Mouse (Mus musculus): ENCODE measurements around the gene Ercc2. TPM values are rescaled to one million over a fixed set of nuclear protein-coding genes. Genes with fewer than 3 reads are reported as not detected.

The Ercc2 gene
- total and polyA plus RNA-seq, 3 experiments = 34.4 to 44.5 TPM; not detected in 1

- Histone ChIP-seq H3K9me3 (replicated peaks; ENCODE audit: insufficient read depth, low read length) (no peaks in the 10 kb centered on the region), H3K4me3 (ENCODE audit: control insufficient read depth in 1 of 2, insufficient read depth in 1 of 2, low read depth in 2 of 2, low read length in 2 of 2) (peak within 1 kb of the TSS; percentile 43 to 50), H3K27me3 (ENCODE audit: control insufficient read depth in 1 of 2, insufficient read depth in 2 of 2, low read length in 2 of 2) (peaks cover 0 to 1% of the 10 kb centered on the region in 2 experiments; a peak in 1 of 4 replicates), H3K27ac (ENCODE audit: control insufficient read depth, low read depth, low read length) (no peak within 1 kb of the TSS), H3K36me3 (ENCODE audit: control insufficient read depth in 1 of 2, insufficient read depth in 2 of 2, low read length in 2 of 2) (no peaks in the 10 kb centered on the region; a peak in 1 of 4 replicates), H3K79me2 (ENCODE audit: control insufficient read depth, insufficient read depth, low read length, poor library complexity) (no peaks in the 10 kb centered on the region; the same call in 1 of the 2 replicates), H3K4me1 (ENCODE audit: control insufficient read depth in 1 of 2, insufficient read depth in 2 of 2, low read length in 2 of 2) (peaks cover 0 to 13% of the 10 kb centered on the region in 2 experiments; a peak in 3 of 4 replicates), H3K9ac (ENCODE audit: control insufficient read depth, low read depth, low read length, poor library complexity, severe bottlenecking) (peak within 1 kb of the TSS; percentile 60)
- DNase-seq (ENCODE audit: low read depth, low spot score) = no peak
- TF ChIP-seq MXI1 (IDR thresholded peaks at IDR 0.05; ENCODE audit: low read depth, low read length) = 0 out of 2 replicates have a peak, but pooled peaks have one; percentile 1
- TF ChIP-seq ZMIZ1 (IDR thresholded peaks at IDR 0.05; ENCODE audit: low read depth, low read length) = no peak
Measured at GRCm38 (mm10) chr7:19404476-19404875, 22.7 kb downstream of the Ercc2 start, which contains the start of gene Ckm. Gene Ckm (plus strand): TSS chr7:19404776.

- peak; percentile 89 for DNase-seq (ENCODE audit: low read depth, low spot score)
- no peaks in the 10 kb centered on the region; a peak in 1 of 4 replicates for H3K36me3 ChIP-seq (ENCODE audit: control insufficient read depth in 1 of 2, insufficient read depth in 2 of 2, low read length in 2 of 2)
- H3K79me2 ChIP-seq (ENCODE audit: control insufficient read depth, insufficient read depth, low read length, poor library complexity) = no peaks in the 10 kb centered on the region; the same call in 1 of the 2 replicates
- peaks cover 0 to 13% of the 10 kb centered on the region in 2 experiments; a peak in 3 of 4 replicates for H3K4me1 ChIP-seq (ENCODE audit: control insufficient read depth in 1 of 2, insufficient read depth in 2 of 2, low read length in 2 of 2)
- H3K9ac ChIP-seq (ENCODE audit: control insufficient read depth, low read depth, low read length, poor library complexity, severe bottlenecking) = peak overlapping the region; percentile 60
- peak overlapping the region in 1 of 2 experiments; percentile 37; a peak in 2 of 4 replicates for H3K4me3 ChIP-seq (ENCODE audit: control insufficient read depth in 1 of 2, insufficient read depth in 1 of 2, low read depth in 2 of 2, low read length in 2 of 2)
- no peak overlapping the region for H3K27ac ChIP-seq (ENCODE audit: control insufficient read depth, low read depth, low read length)
- no peaks in the 10 kb centered on the region for H3K9me3 ChIP-seq (replicated peaks; ENCODE audit: insufficient read depth, low read length)
- peaks cover 0 to 2% of the 10 kb centered on the region in 2 experiments; a peak in 1 of 4 replicates for H3K27me3 ChIP-seq (ENCODE audit: control insufficient read depth in 1 of 2, insufficient read depth in 2 of 2, low read length in 2 of 2)
- TF ChIP-seq BHLHE40 (IDR thresholded peaks at IDR 0.05; ENCODE audit: borderline replicate concordance, low read depth, low read length) (peak; percentile 36; the same call in 1 of the 2 replicates), USF2 (IDR thresholded peaks at IDR 0.05; ENCODE audit: borderline replicate concordance in 1 of 2, insufficient read depth in 1 of 2, low read depth in 1 of 2, low read length in 2 of 2) (no peak), MAFK (IDR thresholded peaks at IDR 0.05; ENCODE audit: borderline replicate concordance, low read depth, low read length) (no peak), MAX (IDR thresholded peaks at IDR 0.05; ENCODE audit: low read length) (no peak), MYB (IDR thresholded peaks at IDR 0.05; ENCODE audit: low read depth, low read length) (no peak), POLR2AphosphoS5 (IDR thresholded peaks at IDR 0.05; ENCODE audit: borderline replicate concordance, low read depth, low read length) (no peak), USF1 (IDR thresholded peaks at IDR 0.05; ENCODE audit: low read depth, low read length) (0 out of 2 replicates have a peak, but pooled peaks have one; percentile 12), ETS1 (IDR thresholded peaks at IDR 0.05; ENCODE audit: low read depth, low read length) (no peak), RAD21 (IDR thresholded peaks at IDR 0.05; ENCODE audit: low read depth, low read length) (peak; percentile 97), TBP (IDR thresholded peaks at IDR 0.05; ENCODE audit: low read depth, low read length) (no peak), SMC3 (IDR thresholded peaks at IDR 0.05; ENCODE audit: low read depth, low read length) (peak; percentile 89), JUND (IDR thresholded peaks at IDR 0.05; ENCODE audit: low read depth, low read length) (no peak), POLR2A (IDR thresholded peaks at IDR 0.05; ENCODE audit: control insufficient read depth in 1 of 2, insufficient read depth in 1 of 2, low read depth in 1 of 2, low read length in 2 of 2, poor library complexity in 1 of 2) (no peak), CHD1 (IDR thresholded peaks at IDR 0.05; ENCODE audit: low read depth, low read length) (no peak), SIN3A (IDR thresholded peaks at IDR 0.05; ENCODE audit: low read length) (peak; percentile 76), NELFE (IDR thresholded peaks at IDR 0.05; ENCODE audit: low read depth, low read length) (no peak), NRF1 (IDR thresholded peaks at IDR 0.05; ENCODE audit: insufficient read depth, low read depth, low read length, poor library complexity, severe bottlenecking) (no peak), HCFC1 (IDR thresholded peaks at IDR 0.05; ENCODE audit: low read depth, low read length) (0 out of 2 replicates have a peak, but pooled peaks have one; percentile 49), CHD2 (IDR thresholded peaks at IDR 0.05; ENCODE audit: low read length) (no peak), E2F4 (IDR thresholded peaks at IDR 0.05; ENCODE audit: borderline replicate concordance, low read depth, low read length) (no peak), UBTF (IDR thresholded peaks at IDR 0.05; ENCODE audit: borderline replicate concordance, insufficient read depth, low read depth, low read length) (no peak), ZNF384 (IDR thresholded peaks at IDR 0.05; ENCODE audit: low read depth, low read length) (no peak), KAT2A (conservative IDR thresholded peaks at IDR 0.05; ENCODE audit: low read depth, low read length) (no peak), GATA1 (IDR thresholded peaks at IDR 0.05; ENCODE audit: low read depth, low read length) (no peak), ZC3H11A (IDR thresholded peaks at IDR 0.05; ENCODE audit: low read depth, low read length) (peak; percentile 87), MXI1 (IDR thresholded peaks at IDR 0.05; ENCODE audit: low read depth, low read length) (peak; percentile 59; the same call in 1 of the 2 replicates), MEF2A (IDR thresholded peaks at IDR 0.05; ENCODE audit: extremely low read depth, insufficient replicate concordance, low read depth, low read length, poor library complexity, severe bottlenecking) (no peak), TAL1 (IDR thresholded peaks at IDR 0.05; ENCODE audit: low read length) (no peak), RCOR1 (IDR thresholded peaks at IDR 0.05; ENCODE audit: low read depth, low read length) (no peak), ZMIZ1 (IDR thresholded peaks at IDR 0.05; ENCODE audit: low read depth, low read length) (no peak)
Measured at GRCm38 (mm10) chr7:19405417-19405816, 23.6 kb downstream of the Ercc2 start.

Data from MEL (cell line).